Mouse (Mus musculus) thymus, postnatal 0 days (tissue): ENCODE results near the gene Tbx3. TPM values are rescaled to one million over a fixed set of nuclear protein-coding genes. Genes with fewer than 3 reads are reported as not detected.

ENCODE experiments used
- DNase-seq: peaks from one replicate; pipeline ENCODE4 v3.0.0-alpha.2; 2015; ENCODE audit warnings: low spot score
- polyA plus RNA-seq: library from polyadenylated mRNA; unstranded; fragments of >200 nt; fragmentation: Nextera tagmentation; extraction: Ambion mirVana; gene quantifications from 2 replicates; pipeline ENCODE4 v1.2.1, GENCODE M21; 2015

Tbx3 gene
- polyA plus RNA-seq, 1 experiment from 2014 or later, result 1.3 TPM

DNA sequence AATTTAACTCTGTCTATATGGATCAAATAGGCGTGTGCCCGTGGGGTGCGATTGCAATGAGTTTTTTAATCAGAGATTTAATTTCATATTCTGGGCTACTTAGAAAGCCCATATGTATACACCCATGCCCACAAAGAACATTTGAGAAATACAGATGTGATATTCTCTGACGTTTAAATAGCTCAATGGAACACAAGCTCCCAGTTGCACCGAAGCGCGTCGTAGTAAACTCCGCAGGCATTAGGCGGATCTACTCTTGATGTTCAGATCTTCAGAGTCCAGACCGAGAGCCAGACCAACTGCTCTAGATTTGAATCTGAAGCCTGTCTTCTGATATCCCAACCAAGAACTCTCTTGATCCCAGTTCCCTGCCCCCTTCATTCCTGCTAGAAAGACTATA is 9.0 kb upstream of the Tbx3 start:
- DNase-seq, result no peak

DNA sequence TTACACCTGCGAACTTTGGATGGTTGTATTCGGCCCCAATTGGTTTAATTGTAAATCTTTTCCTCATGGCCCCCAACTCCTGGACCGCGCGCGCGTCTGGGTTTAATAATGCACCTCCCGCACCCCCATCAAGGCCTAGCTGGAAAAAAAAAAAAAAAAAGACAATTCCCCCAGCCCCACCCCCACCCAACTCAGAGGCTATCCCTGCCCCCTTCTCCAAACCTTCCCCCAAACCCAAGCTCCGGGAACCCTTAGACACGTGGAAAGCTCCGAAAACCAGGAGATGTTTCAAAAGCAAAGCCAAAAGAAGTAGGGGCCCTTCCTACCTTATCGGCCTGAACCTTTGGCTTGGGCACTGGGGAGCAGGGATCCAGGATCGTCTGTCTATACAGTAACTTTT is 8.1 kb upstream of the Tbx3 start:
- DNase-seq, result no peak

GRCm38 (mm10) chr5:119662731-119663130 is 7.7 kb upstream of the Tbx3 start:
- no peak for DNase-seq

DNA sequence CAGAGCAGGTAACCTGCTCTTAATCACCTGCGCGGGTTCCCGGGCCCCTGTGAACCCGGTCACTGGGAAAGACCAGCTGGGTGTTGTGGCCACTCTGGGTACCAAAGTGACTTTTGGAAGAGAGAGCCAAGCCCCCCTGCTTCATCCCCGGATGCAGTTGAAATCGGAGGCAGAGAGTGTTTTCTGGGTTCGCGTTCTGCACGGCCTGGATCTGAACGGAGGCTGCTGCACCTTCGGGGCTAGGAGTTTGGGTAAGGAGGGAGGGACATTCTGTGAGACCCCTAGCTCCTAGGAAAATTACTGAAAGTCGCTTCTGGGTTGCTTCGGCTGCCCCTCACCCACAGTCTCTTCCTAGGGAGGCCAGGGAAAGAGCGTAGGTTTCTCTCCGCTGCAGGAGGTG is 7.2 kb upstream of the Tbx3 start:
- DNase-seq, result no peak

DNA sequence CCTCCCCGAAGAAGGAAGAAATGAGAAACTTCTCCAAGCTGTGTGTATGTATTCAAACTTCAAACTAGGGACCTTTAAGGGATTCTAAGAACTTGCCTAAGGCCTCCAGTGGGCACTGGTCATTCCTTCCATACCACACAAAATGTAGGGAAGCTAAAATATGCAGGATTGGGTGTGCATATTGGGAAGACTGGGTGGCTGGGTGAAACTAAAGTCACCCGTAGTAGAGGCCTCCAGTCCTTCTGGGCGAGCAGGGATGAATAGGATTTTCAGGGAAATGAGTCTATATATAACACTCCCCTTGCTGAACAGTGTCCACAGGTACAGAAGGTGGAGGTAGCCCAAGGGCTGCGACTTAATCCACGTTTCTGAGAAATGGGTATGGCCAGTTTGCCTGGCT is 6.7 kb upstream of the Tbx3 start:
- no peak for DNase-seq

DNA sequence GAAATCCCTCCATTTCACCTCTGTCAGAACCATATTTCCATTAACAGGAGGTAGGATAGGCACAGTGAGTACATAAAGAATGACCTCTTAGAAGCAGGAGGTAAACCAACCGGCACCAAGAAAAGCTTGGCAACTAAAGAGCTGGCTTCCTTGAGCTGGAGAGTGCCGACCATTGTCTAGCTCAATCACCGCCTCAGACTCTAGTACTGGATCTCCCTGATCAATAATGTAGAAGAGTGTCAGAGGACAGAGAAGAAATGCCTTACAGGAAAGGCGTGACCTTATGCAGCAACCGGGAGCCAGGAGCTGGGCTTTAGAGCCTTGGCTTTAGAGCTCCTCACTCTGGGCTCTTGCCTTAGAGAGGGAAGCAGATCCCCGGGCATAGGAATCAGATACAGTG is 4.7 kb upstream of the Tbx3 start:
- no peak for DNase-seq

GRCm38 (mm10) chr5:119667356-119667940 is 3.0 kb upstream of the Tbx3 start:
- DNase-seq, result no peak

- DNase-seq, result no peak
Measured at GRCm38 (mm10) chr5:119668191-119668912, 2.1 kb upstream of the Tbx3 start.

- no peak for DNase-seq
Measured at GRCm38 (mm10) chr5:119668913-119669411, 1.5 kb upstream of the Tbx3 start.

GRCm38 (mm10) chr5:119669741-119670565 is 516 bp upstream of the Tbx3 start:
- DNase-seq, result no peak

DNA sequence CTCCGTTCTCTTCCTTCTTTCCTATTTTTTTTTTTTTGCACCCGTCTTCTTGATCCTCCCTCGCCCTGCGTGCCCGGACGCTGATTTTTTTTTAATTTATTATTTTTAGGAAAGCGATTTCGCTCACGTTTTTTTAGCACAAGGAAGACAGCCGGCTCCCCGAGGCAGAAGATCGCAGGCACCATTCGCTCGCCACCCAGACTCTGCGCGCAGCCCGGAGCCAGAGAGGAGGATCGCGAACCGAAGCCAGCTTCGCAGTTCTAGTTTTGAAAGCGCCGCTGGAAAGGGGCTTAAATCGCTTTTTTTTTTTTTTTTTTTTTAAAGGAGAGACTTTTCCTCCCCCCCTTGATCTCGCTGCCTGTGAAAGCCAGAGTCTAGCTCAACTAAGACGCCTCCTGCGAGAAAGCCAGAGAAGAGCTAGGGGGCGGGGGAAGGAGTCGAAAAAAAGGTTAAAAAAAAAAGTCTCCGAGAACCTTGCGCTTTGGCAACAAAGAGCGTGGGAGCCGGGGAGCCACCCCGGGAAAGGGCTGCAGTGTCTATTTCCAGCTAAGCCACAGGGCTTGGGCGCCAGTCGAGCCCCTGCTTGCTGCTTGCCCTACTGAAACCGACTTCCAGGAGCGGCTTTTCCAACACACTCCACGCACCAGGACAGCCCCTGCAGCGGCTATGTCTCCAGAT is 794 bp downstream of the Tbx3 start:
- no peak for DNase-seq

- no peak for DNase-seq
Measured at GRCm38 (mm10) chr5:119671965-119672347, 1.5 kb downstream of the Tbx3 start.

GRCm38 (mm10) chr5:119672348-119672983 is 2.0 kb downstream of the Tbx3 start:
- no peak for DNase-seq

GRCm38 (mm10) chr5:119672984-119673600 is 2.6 kb downstream of the Tbx3 start:
- DNase-seq, result no peak

GRCm38 (mm10) chr5:119673716-119674605 is 3.5 kb downstream of the Tbx3 start:
- DNase-seq, result no peak

- no peak for DNase-seq
Measured at GRCm38 (mm10) chr5:119674606-119675330, 4.3 kb downstream of the Tbx3 start.

DNA sequence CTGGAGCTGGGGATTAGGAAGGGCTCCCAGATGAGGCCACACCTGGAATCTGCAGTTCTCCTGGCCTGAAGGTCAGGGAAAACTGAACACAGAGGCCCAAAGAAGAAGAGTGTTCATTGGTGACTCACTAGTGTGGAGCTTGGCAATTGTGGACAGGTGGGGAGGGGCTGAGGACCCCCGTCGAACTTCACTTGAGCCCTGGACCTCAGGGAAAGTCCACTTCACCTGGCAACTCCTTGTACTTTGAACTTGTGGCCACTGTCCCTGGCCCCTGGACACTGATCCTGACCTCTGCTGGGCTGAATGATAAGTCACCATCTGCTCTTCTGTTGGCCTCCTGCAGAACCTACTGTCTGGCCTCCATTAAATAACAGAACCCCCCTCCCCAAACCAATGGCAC is 5.8 kb downstream of the Tbx3 start:
- DNase-seq, result no peak

GRCm38 (mm10) chr5:119678516-119678915 is 8.0 kb downstream of the Tbx3 start:
- DNase-seq, result no peak

- DNase-seq, result no peak
Measured at GRCm38 (mm10) chr5:119679084-119679483, 8.6 kb downstream of the Tbx3 start.
